8 mouse cellular contexts compared by ENCODE assay signal in the genomic region with DNA sequence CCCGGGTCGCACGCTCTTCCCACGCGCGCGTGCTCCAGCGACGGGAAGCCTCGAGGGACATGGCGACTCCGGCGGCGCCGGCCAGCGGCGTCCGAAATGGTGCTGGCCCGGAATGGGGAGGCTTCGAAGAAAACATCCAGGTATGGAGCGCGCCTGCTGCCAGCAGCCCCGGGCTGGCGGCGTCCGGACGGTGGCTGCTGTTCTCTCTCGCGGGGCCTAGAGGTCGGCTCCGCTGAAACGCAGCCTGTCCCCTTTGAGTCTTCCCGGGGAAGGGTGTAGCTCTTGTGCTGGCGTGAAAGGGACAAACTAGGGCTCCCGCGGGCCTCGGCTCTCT. TPM values are rescaled to one million over a fixed set of nuclear protein-coding genes. Genes with fewer than 3 reads are reported as not detected.
DNase-seq lines count a peak whose midpoint lies in the region; ATAC-seq and TF ChIP-seq lines count a peak whose summit lies in the region.

No protein-coding gene starts in this region.

- H3K4me3 ChIP-seq in layer of hippocampus, adult 2 months, result peak overlapping the region; percentile 91
- peak overlapping the region; percentile 95 for H3K4me3 ChIP-seq in embryonic facial prominence, embryonic 12.5 days
- H3K4me3 ChIP-seq in intestine, embryonic 14.5 days (ENCODE audit: low read depth, low read length), result peak overlapping the region; percentile 70
- peak overlapping the region; percentile 91 for H3K4me3 ChIP-seq in neural tube, embryonic 12.5 days

- H3K36me3 ChIP-seq in embryonic facial prominence, embryonic 12.5 days, result peaks cover 66% of the 10 kb centered on the region
- peaks cover 68% of the 10 kb centered on the region for H3K36me3 ChIP-seq in intestine, embryonic 14.5 days (ENCODE audit: control insufficient read depth, insufficient read depth, low read length)
- peaks cover 67% of the 10 kb centered on the region for H3K36me3 ChIP-seq in neural tube, embryonic 12.5 days

- WGBS in embryonic facial prominence, embryonic 12.5 days, result under 1% methylated on average over 37 of the region's 37 CpGs
- under 1% methylated on average over 37 of the region's 37 CpGs for WGBS in intestine, embryonic 14.5 days
- under 1% methylated on average over 37 of the region's 37 CpGs for WGBS in neural tube, embryonic 12.5 days

- H3K27ac ChIP-seq in layer of hippocampus, adult 2 months, result peak overlapping the region; percentile 95
- H3K27ac ChIP-seq in embryonic facial prominence, embryonic 12.5 days, result peak overlapping the region; percentile 84
- peak overlapping the region; percentile 51; the same call in 1 of the 2 replicates for H3K27ac ChIP-seq in intestine, embryonic 14.5 days (ENCODE audit: low read depth)
- H3K27ac ChIP-seq in neural tube, embryonic 12.5 days, result peak overlapping the region; percentile 46

- H3K27me3 ChIP-seq in embryonic facial prominence, embryonic 12.5 days, result no peaks in the 10 kb centered on the region
- no peaks in the 10 kb centered on the region for H3K27me3 ChIP-seq in intestine, embryonic 14.5 days (replicated peaks; ENCODE audit: control insufficient read depth, insufficient read depth, low read length)
- no peaks in the 10 kb centered on the region for H3K27me3 ChIP-seq in neural tube, embryonic 12.5 days (replicated peaks)

- H3K9ac ChIP-seq in embryonic facial prominence, embryonic 12.5 days, result peak overlapping the region; percentile 94
- peak overlapping the region; percentile 98 for H3K9ac ChIP-seq in intestine, embryonic 14.5 days (ENCODE audit: low read length)
- peak overlapping the region; percentile 97 for H3K9ac ChIP-seq in neural tube, embryonic 12.5 days

- peak; percentile 4; the same call in 1 of the 2 replicates for ATAC-seq in embryonic facial prominence, embryonic 12.5 days (ENCODE audit: insufficient number of reproducible peaks, insufficient read depth, low FRiP score, low TSS enrichment)
- peak; percentile 41 for ATAC-seq in intestine, embryonic 14.5 days (replicated peaks; ENCODE audit: low FRiP score, low TSS enrichment, low read depth)
- no peak; the same call in 1 of the 2 replicates for ATAC-seq in neural tube, embryonic 12.5 days (ENCODE audit: low FRiP score, low read depth)

- no peak for TF ChIP-seq CTCF in layer of hippocampus, adult 2 months (conservative IDR thresholded peaks at IDR 0.05)

- peaks cover 17% of the 10 kb centered on the region for H3K4me1 ChIP-seq in embryonic facial prominence, embryonic 12.5 days
- H3K4me1 ChIP-seq in intestine, embryonic 14.5 days (replicated peaks; ENCODE audit: control insufficient read depth, insufficient read depth, low read length), result peaks cover 18% of the 10 kb centered on the region
- peaks cover 21% of the 10 kb centered on the region for H3K4me1 ChIP-seq in neural tube, embryonic 12.5 days

- peak in 1 of 2 experiments; percentile 42 for DNase-seq in layer of hippocampus, adult 2 months (ENCODE audit: low spot score in 2 of 2)
- no peak for DNase-seq in layer of hippocampus, adult 9-11 months
- DNase-seq in intestine, embryonic 14.5 days (ENCODE audit: low spot score), result no peak
- DNase-seq in cerebellum, adult 11-12 months, result no peak
- no peak for DNase-seq in right cerebral cortex, postnatal 4 days
- no peak for DNase-seq in left cerebral cortex, adult 9 months (ENCODE audit: low spot score in 2 of 2)

- H3K9me3 ChIP-seq in embryonic facial prominence, embryonic 12.5 days, result no peaks in the 10 kb centered on the region
- no peaks in the 10 kb centered on the region for H3K9me3 ChIP-seq in intestine, embryonic 14.5 days (ENCODE audit: control insufficient read depth, low read length)
- no peaks in the 10 kb centered on the region for H3K9me3 ChIP-seq in neural tube, embryonic 12.5 days

- peak overlapping the region; percentile 95 for H3K4me2 ChIP-seq in embryonic facial prominence, embryonic 12.5 days (replicated peaks)
- peak overlapping the region; percentile 88 for H3K4me2 ChIP-seq in intestine, embryonic 14.5 days (ENCODE audit: low read length)
- H3K4me2 ChIP-seq in neural tube, embryonic 12.5 days (replicated peaks), result peak overlapping the region; percentile 84

RNA-seq across cellular contexts. Expression of a gene that starts 0.3 kb away (rescaled TPM):
- 10 to 100 TPM; 80.3 to 95.2 TPM for total RNA-seq in layer of hippocampus, adult 2 months (2021)
- polyA plus RNA-seq in embryonic facial prominence, embryonic 12.5 days (2016; fragmentation: Nextera tagmentation; extraction: Ambion mirVana), result 82.5 and 86.2 TPM in 2 replicates
- 102 and 112 TPM in 2 replicates for polyA plus RNA-seq in intestine, embryonic 14.5 days (2014; fragmentation: Nextera tagmentation; extraction: Ambion mirVana)
- polyA plus RNA-seq in neural tube, embryonic 12.5 days (2016; fragmentation: Nextera tagmentation; extraction: Ambion mirVana), result 73.9 and 76.7 TPM in 2 replicates

RNA-seq across cellular contexts. Expression of a gene that starts 0.3 kb away (rescaled TPM):
- total RNA-seq in layer of hippocampus, adult 2 months (2021), result 10 to 100 TPM; 37.6 to 39.0 TPM
- polyA plus RNA-seq in embryonic facial prominence, embryonic 12.5 days (2016; fragmentation: Nextera tagmentation; extraction: Ambion mirVana), result 100 and 102 TPM in 2 replicates
- polyA plus RNA-seq in intestine, embryonic 14.5 days (2014; fragmentation: Nextera tagmentation; extraction: Ambion mirVana), result 93.7 and 96.4 TPM in 2 replicates
- 85.3 and 87.0 TPM in 2 replicates for polyA plus RNA-seq in neural tube, embryonic 12.5 days (2016; fragmentation: Nextera tagmentation; extraction: Ambion mirVana)

RNA-seq across cellular contexts. Expression of a gene that starts 5.2 kb away (rescaled TPM):
- 10 to 100 TPM; 57.3 to 58.2 TPM for total RNA-seq in layer of hippocampus, adult 2 months (2021)
- 1.2 and 1.4 TPM in 2 replicates for polyA plus RNA-seq in embryonic facial prominence, embryonic 12.5 days (2016; fragmentation: Nextera tagmentation; extraction: Ambion mirVana)
- 0.55 and 0.65 TPM in 2 replicates for polyA plus RNA-seq in intestine, embryonic 14.5 days (2014; fragmentation: Nextera tagmentation; extraction: Ambion mirVana)
- 3.4 and 3.6 TPM in 2 replicates for polyA plus RNA-seq in neural tube, embryonic 12.5 days (2016; fragmentation: Nextera tagmentation; extraction: Ambion mirVana)

RNA-seq across cellular contexts. Expression of a gene that starts 34.7 kb away (rescaled TPM):
- total RNA-seq in layer of hippocampus, adult 2 months (2021), result 10 to 100 TPM; 54.0 to 56.7 TPM
- 64.0 and 66.4 TPM in 2 replicates for polyA plus RNA-seq in embryonic facial prominence, embryonic 12.5 days (2016; fragmentation: Nextera tagmentation; extraction: Ambion mirVana)
- 32.4 and 35.7 TPM in 2 replicates for polyA plus RNA-seq in intestine, embryonic 14.5 days (2014; fragmentation: Nextera tagmentation; extraction: Ambion mirVana)
- 48.0 and 50.2 TPM in 2 replicates for polyA plus RNA-seq in neural tube, embryonic 12.5 days (2016; fragmentation: Nextera tagmentation; extraction: Ambion mirVana)

RNA-seq across cellular contexts. Expression of a gene that starts 45.6 kb away (rescaled TPM):
- total RNA-seq in layer of hippocampus, adult 2 months (2021), result 10 to 100 TPM; 44.0 to 48.3 TPM
- 56.3 and 57.3 TPM in 2 replicates for polyA plus RNA-seq in embryonic facial prominence, embryonic 12.5 days (2016; fragmentation: Nextera tagmentation; extraction: Ambion mirVana)
- 54.1 and 61.0 TPM in 2 replicates for polyA plus RNA-seq in intestine, embryonic 14.5 days (2014; fragmentation: Nextera tagmentation; extraction: Ambion mirVana)
- 51.6 and 52.8 TPM in 2 replicates for polyA plus RNA-seq in neural tube, embryonic 12.5 days (2016; fragmentation: Nextera tagmentation; extraction: Ambion mirVana)
